Mouse (Mus musculus) neural tube, postnatal 0 days (tissue): ENCODE results near the gene Gm6890. TPM values are rescaled to one million over a fixed set of nuclear protein-coding genes. Genes with fewer than 3 reads are reported as not detected.

Experiments
- polyA plus RNA-seq: library from polyadenylated mRNA; unstranded; fragments of >200 nt; fragmentation: Nextera tagmentation; extraction: Ambion mirVana; gene quantifications from 2 replicates; pipeline ENCODE4 v1.2.1, GENCODE M21; 2015

The Gm6890 gene
- not detected in 2 replicates for polyA plus RNA-seq

DNA sequence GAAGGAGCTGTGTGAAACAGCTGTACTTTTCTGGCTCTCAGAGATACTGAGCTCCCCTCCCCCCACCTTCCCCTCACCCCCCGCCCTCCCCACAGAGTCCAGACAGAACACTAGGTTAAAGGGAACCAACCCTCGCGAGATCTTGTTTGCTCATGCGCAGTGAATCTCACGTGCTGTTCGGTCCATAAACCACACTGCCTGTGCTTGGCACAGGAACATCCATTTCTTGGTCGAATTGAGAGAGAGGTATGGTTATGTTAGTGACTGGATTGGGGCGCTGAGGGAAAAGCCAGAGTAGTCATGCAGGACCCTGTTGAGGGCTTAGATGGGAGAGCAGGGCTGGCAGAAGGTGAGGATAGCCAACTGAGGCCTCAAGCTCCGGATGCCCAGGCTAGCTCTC lies at the start of gene Gm6890:
Gene Gm6890 (plus strand): TSS at position 301 of the 400 bp plus-strand sequence.

Other genes with a start within 250 kb of the Gm6890 start
- gene Olfr1326-ps1, start 166.0 kb upstream of the Gm6890 start, polyA plus RNA-seq: not detected in 2 replicates
- not detected in 2 replicates for gene Olfr1325, start 148.2 kb upstream of the Gm6890 start, polyA plus RNA-seq
- gene Gm5640, start 95.3 kb upstream of the Gm6890 start, polyA plus RNA-seq: 0.13 TPM in 1 of 2 replicates, not detected in the other
- gene Gm5936, start 96.3 kb downstream of the Gm6890 start, polyA plus RNA-seq: not detected in 2 replicates